Mouse (Mus musculus): ENCODE measurements around the gene D8Ertd738e.
"Not testable (repeated sequence)": the region's sequence is repeated elsewhere in the genome, so short reads cannot be mapped to it uniquely, and the experiment has no call there.

Gene D8Ertd738e

DNA sequence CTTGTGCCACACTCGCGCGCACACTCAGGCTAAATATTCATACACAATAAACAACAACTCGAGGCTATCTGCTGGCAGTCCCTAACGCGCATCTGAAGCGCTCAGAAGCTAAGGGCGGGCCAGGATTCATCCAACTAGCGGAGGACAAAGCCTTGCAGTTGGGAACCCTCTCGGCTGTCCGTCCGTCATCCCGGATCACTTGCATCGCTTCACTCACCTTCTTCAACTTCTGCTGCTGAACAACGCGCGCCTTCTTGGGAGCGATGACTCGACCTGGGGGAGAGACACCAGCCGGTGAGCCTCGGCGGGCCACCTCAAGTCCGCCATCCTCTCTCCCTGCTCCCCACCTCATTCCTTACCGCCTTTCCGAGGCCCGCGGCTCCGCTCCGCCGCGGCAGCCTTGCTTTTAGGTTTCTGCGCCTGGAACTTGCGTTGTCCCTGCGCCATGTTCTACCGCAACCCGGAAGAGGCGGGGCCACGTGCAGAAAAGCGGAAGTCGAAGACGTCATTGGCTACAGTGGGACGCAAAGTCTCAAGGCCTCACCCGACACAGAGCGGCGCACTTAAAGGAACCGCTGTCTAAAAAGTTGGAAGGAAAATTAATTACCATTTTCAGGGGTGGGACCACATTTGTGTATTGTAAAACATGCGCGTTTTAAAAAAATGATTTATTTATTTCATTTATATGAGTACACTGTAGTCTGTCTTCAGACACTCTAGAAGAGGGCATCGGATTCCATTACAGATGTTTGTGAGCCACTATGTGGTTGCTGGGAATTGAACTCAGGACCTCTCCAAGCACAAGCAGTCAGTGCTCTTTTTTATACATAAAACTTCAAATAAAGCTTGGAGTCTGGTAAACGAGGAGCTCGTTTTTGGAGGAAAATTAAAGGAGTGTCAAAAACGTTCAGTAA, at the start of gene D8Ertd738e:
Gene D8Ertd738e (minus strand): TSS at position 463 of the 914 bp plus-strand sequence.
- no peak for DNase-seq (ENCODE audit: low spot score)

DNA sequence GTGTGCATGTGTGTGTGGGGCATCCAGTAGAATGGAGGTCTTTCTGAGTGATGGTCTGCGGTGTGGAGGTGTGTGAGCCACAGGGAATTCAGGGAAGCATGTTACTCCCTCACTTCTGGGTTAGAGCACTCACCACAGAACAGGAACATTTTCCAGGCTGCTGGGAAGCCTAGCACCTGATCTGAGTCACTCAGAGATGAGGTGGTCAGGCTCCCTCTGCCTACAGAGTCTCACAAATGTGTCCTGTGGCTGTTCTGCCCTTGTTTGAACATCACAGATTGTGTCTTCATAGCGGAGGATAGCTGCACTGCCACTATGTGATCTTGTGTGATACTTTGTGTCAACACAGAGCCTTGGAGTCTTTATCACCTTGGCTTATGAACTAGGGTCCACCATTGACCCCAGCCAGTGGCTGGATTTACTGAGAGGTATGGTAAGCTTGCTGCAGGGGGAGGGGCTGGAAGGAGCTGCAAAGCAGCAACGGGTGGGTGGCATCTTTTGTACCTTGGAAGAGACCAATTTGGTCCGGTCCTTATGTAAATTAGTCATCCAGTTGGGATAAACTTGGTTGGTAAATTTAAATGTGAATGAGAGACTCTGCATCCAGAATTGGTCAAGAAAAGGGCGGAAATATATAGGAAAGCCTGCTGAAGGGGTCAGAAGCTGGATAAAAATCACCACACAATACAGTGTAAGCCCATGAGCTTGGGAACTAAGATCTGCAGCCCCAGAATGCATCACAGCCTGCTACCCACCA, 47.7 kb upstream of the D8Ertd738e start:
- no peak for DNase-seq (ENCODE audit: low spot score)

DNA sequence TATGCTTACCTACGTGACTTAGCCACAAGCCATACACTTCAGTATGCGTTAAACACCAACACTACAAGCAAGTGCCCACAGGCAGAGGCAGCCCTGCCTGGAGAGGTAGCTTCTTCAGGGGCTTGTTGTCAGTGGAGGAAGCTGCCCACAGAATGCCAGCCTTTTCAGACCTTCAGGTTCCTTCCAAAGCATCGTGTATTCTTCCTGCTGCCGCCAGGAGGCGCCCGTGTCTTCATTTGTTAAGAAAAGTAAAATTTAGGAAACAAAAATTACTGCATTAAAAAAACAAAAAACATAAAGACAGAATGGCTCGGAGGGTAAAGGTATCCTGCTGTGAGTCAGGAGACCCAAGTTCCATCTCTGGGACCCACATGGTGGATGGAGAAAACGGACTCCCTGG, 42.2 kb upstream of the D8Ertd738e start:
- no peak for DNase-seq (ENCODE audit: low spot score)

DNA sequence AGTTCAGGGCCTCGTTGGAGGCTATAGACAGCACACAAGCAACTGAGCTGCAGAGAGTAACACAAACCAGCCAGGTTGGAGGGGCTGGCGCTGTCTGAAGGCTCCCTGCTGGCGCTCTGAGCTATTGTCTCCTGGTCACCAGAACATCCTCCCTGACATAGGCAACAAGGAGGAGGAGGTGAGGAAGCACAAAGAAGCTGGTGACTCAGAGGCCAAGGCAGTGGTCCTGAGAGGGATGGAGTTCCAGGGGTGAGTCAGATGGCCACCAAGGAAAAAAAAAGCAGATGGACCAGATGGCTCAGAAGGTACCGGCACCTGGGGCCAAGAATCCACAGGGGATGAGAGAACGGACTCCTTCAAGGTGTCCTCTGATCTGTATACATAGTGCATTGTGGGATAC, 41.6 kb upstream of the D8Ertd738e start:
- DNase-seq (ENCODE audit: low spot score), result no peak

DNA sequence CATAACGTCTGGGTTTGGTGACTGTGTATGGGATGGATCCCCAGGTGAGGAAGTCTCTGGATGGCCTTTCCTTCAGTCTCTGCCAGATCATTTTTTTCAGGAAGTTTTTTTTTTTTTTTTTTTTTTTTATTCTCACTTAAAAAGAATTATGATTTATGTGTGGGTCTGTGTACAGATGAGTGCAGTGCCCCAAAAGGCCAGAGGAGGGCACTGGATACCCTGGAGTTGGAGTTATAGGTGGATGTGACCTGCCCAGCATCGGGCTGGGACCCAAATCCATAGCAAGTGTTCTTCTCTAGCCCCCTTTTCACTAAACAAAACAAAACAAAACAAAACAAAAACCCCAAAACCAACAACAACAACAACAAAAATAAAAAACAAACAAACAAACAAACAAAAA, 39.4 kb upstream of the D8Ertd738e start:
- no peak for DNase-seq (ENCODE audit: low spot score)

DNA sequence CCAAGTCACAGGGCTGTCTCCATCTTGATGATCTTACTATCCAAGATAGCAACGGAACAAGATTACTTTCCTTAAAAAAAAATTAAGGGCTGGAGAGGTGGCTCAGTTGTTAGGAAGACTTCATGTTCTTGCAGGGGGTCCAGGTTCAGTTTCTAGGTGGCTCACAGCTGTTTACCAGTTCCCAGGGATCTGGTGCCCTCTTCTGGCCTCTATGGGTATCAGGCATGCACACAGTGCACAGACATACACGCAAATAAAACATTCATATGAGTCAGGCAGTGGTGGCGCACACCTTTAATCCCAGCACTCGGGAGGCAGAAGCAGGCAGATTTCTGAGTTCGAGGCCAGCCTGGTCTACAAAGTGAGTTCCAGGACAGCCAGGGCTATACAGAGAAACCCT, 36.1 kb upstream of the D8Ertd738e start:
- not testable (repeated sequence) for DNase-seq (ENCODE audit: low spot score)

DNA sequence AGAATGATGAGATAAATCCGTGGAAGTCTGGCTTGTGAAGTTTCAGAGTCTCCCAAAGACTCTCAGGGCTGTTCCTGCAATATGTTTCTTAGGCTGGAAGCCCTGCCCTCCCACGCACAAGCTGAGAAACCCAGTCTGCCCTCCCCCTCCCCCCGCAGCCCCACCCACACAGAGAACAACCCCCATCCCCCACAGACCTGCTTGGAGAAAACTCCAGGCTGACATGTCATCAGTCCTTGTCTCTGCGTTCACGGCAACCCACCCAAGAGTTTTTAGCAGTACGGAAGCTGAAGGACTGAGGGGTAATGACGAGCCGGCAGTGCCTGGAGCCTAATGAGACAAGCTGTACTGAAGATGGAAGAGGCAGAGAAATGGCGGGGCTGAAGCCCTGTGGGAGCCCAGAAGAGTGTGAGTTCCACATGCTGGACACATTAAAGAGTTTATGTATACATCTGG, 35.1 kb upstream of the D8Ertd738e start:
- no peak for DNase-seq (ENCODE audit: low spot score)

DNA sequence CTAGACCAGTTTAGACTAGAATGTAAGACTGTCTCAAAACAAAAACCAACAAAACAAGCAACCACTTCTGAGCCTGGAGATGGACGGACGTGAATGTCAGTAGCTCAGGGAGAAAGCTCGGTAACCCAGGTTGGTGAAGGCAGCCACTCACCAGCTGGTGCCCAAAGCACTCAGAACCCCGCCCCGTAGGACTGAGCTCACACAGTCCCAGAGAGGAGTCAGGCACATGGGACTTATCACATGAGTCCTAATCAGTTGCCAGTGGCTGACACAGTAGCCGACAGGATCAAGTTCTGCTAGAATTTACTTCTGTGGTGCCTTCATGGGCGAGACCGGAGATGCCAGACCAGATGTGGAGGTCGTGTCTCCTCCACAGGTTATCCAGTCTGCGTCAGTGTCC, 31.3 kb upstream of the D8Ertd738e start:
- no peak for DNase-seq (ENCODE audit: low spot score)

DNA sequence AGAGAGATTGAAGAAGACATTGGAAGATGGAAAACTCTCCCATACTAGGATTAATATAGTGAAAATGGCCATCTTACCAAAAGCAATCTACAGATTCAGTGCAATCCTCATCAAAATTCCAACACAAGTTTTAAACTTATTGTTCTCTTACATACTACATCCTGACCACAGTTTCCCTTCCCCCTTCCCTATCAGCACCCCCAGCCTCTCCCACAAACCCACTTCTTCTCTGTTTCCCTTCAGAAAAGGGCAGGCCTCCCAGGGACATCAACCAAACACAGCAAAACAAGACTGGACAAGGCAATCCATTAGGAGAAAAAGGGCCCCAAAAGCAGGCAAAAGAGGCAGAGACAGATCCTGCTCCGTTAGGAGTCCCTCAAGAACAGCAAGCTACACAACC, 26.9 kb upstream of the D8Ertd738e start:
- DNase-seq (ENCODE audit: low spot score), result no peak

DNA sequence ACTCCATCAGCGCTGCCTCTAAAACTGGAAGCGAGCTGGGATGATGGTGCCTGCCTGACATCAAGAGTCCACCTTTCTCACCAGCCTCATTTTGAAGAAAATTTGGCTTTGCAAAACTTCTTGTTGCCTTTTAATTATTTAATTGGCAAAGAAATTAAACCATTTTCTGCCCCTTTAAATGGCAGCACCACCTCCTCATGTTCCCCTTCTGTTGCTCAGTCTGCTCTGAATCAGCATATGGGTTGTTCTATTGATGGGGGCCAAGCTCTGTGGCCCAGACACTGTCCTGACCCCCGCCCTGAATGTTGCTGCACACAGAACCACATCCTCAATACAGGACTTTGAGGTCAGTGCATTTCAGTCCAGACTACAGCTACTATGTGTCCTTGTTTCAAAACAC, 24.4 kb upstream of the D8Ertd738e start:
- no peak for DNase-seq (ENCODE audit: low spot score)

DNA sequence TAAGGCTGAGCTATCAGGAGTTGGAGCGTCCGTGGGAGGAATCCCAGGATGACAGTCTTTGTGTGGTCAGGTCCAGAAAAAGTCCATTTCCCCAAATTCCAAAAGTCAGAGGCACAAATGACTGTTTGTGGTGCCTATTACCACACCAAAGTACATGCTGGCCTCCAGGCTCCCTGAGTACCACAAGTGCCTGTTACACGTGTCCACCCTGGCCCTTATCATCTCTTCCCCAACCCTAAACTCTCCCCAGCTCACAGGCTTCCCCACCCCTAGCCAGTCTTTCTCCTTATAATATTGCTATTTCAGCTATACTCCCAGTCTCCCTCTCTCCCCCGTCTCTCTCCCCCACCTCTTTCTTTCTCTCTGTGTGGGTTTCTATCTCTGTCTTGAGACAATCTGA, 22.8 kb upstream of the D8Ertd738e start:
- DNase-seq (ENCODE audit: low spot score), result no peak

DNA sequence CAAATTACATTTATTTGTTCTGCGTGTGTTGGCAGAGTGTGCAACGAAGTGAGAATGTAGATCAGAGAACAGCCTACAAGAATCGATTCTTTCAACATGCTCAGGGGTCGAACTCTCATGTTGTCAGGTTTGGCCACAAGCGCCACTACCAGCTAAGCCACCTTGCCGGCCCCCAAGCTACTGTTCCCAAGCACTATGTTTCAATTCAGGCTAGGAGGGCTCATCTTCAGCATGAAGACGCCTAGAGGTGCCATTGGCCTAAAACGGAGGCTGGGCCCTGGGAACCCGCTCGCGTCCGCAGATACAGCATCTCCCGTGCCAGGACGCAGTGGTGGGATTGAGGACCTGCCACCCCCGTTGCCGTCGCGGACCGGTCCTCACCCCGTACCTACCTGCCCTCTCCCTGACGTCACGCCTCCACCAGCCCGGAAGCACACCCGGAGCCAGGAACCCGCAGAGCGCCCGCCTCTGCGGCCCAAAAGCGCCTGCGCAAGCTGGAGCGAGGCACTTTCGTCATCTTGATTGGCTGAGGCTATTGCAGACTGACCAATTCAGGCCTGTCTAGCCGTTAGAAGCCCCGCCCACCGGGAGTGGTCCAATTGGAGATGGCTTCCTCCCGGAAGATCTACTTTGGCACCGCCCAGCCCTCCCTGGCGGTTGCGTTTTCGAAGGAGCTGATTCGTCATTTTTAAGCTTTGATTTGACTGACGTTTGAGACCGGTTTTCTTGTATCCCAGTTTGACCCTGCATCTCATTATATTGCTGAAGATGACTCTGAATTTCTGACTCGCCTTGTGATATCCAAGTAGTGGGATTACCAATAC, 20.6 kb upstream of the D8Ertd738e start, which contains the start of gene Ccdc130:
Gene Ccdc130 (minus strand): TSS at position 431 of the 824 bp plus-strand sequence.
- peak; percentile 99 for DNase-seq (ENCODE audit: low spot score)

DNA sequence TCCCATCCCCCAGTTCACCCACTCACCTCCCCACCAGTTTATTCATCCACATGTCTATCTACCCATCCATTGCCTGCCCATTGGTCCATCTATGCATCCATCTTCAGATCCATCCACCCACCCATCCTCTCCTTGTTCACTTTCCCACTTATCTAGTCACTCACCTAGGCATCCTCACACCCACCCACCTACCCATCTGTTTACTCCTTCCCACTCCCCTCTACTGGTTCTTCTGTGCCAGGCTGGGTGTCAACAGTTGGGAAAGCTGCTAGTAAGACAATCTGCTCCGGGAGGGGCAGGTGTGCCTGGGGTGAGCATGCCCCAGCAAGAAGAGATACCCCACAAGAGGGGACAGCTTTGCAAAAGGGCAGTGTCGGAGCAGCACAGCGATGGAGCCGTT, 11.6 kb upstream of the D8Ertd738e start:
- DNase-seq (ENCODE audit: low spot score), result no peak

DNA sequence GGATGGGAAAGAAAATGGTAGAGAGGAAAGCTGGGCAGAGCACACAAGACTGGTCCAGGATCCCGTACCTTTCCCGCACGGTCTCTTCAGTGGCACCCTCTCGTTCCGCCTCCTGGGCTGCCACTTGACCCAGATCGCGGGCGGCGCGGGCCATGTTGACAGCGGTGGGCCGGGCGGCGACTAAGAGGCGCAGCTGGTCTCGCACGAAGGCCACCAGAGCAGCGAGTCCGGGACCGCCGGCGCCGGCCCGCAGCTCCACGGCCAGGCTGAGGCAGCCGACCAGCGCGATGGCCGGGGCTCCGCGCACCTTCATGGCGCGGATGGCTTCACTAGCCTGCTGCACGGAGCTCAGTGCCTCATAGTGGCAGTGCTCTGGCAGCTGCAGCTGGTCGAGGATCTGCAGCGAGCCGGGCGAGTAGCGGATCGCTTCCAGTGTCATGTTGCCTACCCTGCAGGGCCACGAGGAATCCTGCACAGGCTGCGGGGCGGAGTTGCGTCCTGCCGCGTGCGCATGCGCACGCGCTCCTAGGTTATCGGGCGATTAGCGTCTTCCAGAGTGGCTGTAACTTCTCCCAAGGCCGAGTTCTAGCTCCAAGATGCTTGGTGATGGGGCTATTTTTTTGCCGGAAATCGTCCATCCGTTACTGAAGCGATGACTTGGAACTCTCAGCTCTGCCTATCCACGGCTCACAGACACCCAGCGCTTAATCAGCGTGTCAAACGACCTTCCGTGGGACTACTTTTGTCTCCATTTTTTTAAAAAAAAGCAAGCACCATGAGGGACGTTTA, 7.5 kb upstream of the D8Ertd738e start, which contains the start of gene Mri1:
Gene Mri1 (minus strand): TSS at position 505 of the 789 bp plus-strand sequence.
- DNase-seq (ENCODE audit: low spot score), result peak; percentile 33

DNA sequence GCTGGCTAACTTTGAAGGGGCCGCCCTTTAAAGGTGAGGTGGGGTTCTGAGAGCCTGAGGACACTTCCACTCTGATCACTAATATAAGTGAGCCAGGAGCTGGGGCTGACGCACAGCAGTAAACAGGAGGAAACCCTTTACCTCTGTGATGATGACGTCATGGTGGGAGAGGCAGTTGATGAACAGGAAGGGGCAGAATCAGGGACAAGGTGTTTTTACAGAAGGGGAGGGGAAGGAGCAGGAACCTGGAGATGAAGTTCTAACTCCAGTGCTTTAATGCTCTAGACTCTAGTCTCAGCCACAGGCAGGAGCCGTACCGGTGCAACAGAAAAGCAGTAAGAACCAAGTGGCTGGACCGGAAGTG, 6.9 kb upstream of the D8Ertd738e start:
- DNase-seq (ENCODE audit: low spot score), result no peak

DNA sequence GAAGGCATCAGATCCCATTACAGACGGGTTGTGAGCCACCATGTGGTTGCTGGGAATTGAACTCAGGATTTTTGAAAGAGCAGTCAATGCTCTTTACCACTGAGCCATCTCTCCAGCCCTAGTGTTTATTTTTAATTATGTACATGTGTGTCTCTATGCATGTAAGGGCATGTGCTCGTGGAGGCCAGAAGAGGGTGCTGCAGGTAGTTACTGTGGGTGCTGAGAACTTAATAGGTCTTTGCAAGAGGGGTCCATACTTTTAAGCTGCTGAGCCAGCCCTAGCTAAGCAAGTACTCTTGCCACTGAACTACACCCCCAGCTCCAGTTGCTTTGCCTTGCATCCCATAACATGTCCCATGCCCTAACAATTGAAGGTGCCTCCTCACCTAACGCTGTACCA, 6.3 kb upstream of the D8Ertd738e start:
- no peak for DNase-seq (ENCODE audit: low spot score)

DNA sequence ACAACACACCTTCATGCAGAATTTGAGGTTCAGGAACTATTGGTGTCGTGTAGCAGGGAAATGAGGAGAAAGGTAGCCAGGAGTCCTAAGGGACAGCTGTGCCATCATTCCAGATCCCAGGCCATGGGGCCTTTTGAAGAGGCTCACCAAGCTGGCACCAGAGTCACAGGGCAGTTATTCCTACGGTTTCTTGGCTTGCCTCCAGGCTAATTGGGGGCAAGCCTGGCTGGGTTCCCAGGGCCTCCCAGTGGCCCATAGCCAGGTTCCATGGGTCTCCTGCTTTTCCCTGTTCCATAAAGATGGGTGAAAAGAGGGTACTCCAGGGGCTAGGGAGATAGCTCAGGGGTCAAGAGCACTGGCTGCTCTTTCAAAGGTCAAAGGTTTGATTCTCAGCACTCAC, 7.7 kb downstream of the D8Ertd738e start:
- DNase-seq (ENCODE audit: low spot score), result no peak

DNA sequence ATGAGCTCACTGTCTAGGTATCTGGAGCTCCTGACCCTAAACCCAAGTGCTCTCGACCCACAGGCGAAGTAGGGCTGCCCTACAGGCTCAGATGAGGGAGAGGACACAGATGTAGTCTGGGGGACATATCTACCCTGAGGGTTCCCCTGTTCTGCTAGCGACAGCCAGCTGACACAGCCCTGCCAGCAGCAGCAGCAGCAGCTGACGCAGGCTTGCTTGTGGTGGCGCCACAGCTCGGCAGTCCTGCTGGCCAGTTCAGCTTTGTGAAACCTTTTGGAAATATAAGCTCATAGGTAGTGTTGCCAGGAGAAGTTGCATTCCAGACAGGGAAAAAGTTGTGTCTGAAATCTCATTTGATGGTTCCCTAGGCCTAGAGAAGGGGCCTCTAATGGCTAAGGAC, 8.4 kb downstream of the D8Ertd738e start:
- no peak for DNase-seq (ENCODE audit: low spot score)

DNA sequence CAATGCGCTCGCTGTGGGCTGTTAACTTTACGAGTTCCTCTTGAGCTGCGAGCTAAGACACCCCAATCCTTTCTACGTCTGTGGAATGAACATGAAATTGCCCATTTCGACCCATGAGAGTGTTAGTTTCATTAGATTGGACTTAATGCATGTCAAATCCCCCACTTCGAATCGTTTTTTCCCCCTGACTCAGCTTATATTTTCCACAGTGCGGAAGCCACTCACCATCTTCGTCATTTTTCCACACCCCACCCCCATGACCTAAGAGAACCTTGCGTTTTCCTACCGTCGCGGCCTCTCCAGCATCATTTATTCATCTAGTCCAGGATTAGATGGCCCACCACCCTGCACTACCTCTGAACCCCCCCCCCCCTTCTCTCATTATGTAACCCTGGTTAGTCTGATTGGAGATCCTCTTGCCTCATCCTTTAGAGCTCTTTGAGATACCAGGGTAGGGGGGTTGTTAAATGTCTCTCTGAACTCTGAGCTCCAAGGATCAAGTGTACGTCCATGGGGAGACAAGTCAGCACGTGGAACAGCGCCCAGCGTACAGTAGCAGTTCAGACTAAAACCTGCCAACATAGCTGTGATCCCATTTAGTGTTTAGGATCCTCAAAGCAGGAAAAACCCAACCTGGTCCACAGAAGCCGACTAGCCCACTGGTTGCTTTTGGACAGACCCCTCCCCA, 11.8 kb downstream of the D8Ertd738e start:
- DNase-seq (ENCODE audit: low spot score), result no peak

DNA sequence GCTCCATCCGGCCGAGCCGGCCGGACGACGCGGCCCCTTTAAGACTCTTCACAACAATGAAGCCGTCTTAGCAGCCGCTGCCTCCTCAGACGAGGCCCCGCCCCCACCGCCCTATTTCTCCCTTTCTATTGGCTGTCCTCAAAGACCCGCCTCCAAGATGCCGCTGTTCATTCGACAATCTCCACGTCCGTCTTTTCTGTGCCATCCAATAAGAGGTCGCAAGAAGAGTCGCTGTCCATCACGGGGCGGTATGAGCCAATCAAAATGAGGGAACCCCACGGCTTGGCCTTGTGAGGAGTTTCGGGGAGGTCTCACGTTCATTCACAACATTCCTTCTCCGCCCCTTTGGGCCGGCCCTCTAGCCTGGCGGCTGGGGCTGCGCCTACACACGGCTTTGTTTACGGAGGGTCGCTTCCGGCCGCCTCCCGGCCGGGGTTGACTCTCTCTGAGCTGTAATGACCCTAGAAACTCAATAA, 12.5 kb downstream of the D8Ertd738e start, which contains the start of gene Zswim4:
Gene Zswim4 (minus strand): TSS at position 58 of the 476 bp plus-strand sequence.
- peak; percentile 82 for DNase-seq (ENCODE audit: low spot score)

All from urinary bladder, postnatal 10 days (tissue).